ENCODE assay signal across 8 mouse cellular contexts in genomic region chr7:112085062-112085461, GRCm38 (mm10).
A peak's percentile ranks its signal among the peaks of the same experiment; 100 is the strongest.
DNase-seq lines count a peak whose midpoint lies in the region.

No protein-coding gene starts in this region.

- DNase-seq in CD8-positive naive resting alpha-beta T cell, adult 2 months (ENCODE audit: low read depth in 2 of 2, low spot score in 2 of 2) = peak; percentile 75 to 80
- peak; percentile 82 for DNase-seq in adrenal gland, adult 2 months
- DNase-seq in embryo, embryonic 10.5 days (ENCODE audit: low spot score) = peak; percentile 91
- peak; percentile 75 to 83 for DNase-seq in gastrocnemius, postnatal 36 days
- DNase-seq in kidney, postnatal 36 days = peak; percentile 80 to 95
- peak; percentile 78 to 83 for DNase-seq in lung, adult 18-20 months
- DNase-seq in retina, postnatal 7 days (ENCODE audit: low read depth, low spot score) = peak; percentile 79
- DNase-seq in urinary bladder, adult 2 months (ENCODE audit: low spot score) = peak; percentile 80

- intact Hi-C loops in gastrocnemius, postnatal 36 days (cut with DNase I) = loop anchor here (2.0 kb wide), 2 partner anchors 94 to 284 kb away; no protein-coding TSS in a partner anchor

Comparison
In these comparisons a context has a peak if more than half of its experiments do, and no peak if none do; other contexts are left out.
1. Peak in every context shown above with its lines: DNase-seq.